Mouse (Mus musculus) activated CD4-positive, CD25-positive, alpha-beta regulatory T cell, adult 9 weeks (primary cell): ENCODE data around the gene Tmem204. TPM values are rescaled to one million over a fixed set of nuclear protein-coding genes. Genes with fewer than 3 reads are reported as not detected.

Experiments
- polyA plus RNA-seq: library from polyadenylated mRNA; unstranded; fragments of 100-300 nt; shearing (Covaris generic); gene quantifications from one replicate; pipeline ENCODE4 v1.2.1, GENCODE M21; 2017

Gene Tmem204
- 0.98 TPM for polyA plus RNA-seq

GRCm38 (mm10) chr17:25083444-25083931 is at the start of gene Tmem204:
Tmem204 (minus strand) TSS chr17:25083591.

GRCm38 (mm10) chr17:25120406-25120805 is 37.0 kb upstream of the Tmem204 start, which contains the start of gene Ptx4:
Ptx4 (plus strand) TSS chr17:25120760.

GRCm38 (mm10) chr17:25115664-25116432 is 32.5 kb upstream of the Tmem204 start, which contains the start of gene Telo2:
Telo2 (minus strand) TSS chr17:25115967.

GRCm38 (mm10) chr17:25015655-25016291 is 67.6 kb downstream of the Tmem204 start, which contains the start of the genes Cramp1l and Ift140:
Cramp1l (minus strand) TSS chr17:25015788.
Ift140 (plus strand) TSS chr17:25016085.

Other genes starting within 250 kb of the Tmem204 start
- 43.5 TPM for gene Hagh, start 243.4 kb downstream of the Tmem204 start, polyA plus RNA-seq
- gene Fahd1, start 233.2 kb downstream of the Tmem204 start, polyA plus RNA-seq: 2.6 TPM
- gene Igfals, start 217.6 kb downstream of the Tmem204 start, polyA plus RNA-seq: not detected
- gene Nubp2, start 197.2 kb downstream of the Tmem204 start, polyA plus RNA-seq: 111 TPM
- gene Spsb3, start 196.9 kb downstream of the Tmem204 start, polyA plus RNA-seq: 58.7 TPM
- 53.5 TPM for gene Eme2, start 188.5 kb downstream of the Tmem204 start, polyA plus RNA-seq
- 46.4 TPM for gene Mrps34, start 188.5 kb downstream of the Tmem204 start, polyA plus RNA-seq
- 67.3 TPM for gene Nme3, start 187.1 kb downstream of the Tmem204 start, polyA plus RNA-seq
- 60.4 TPM for gene Mapk8ip3, start 146.6 kb downstream of the Tmem204 start, polyA plus RNA-seq
- 38.0 TPM for gene Jpt2, start 122.9 kb downstream of the Tmem204 start, polyA plus RNA-seq
- 6.3 TPM for gene Cramp1l, start 67.8 kb downstream of the Tmem204 start, polyA plus RNA-seq
- gene Ift140, start 67.5 kb downstream of the Tmem204 start, polyA plus RNA-seq: 26.8 TPM
- 24.8 TPM for gene Telo2, start 32.4 kb upstream of the Tmem204 start, polyA plus RNA-seq
- gene Ptx4, start 37.2 kb upstream of the Tmem204 start, polyA plus RNA-seq: not detected
- gene Clcn7, start 49.8 kb upstream of the Tmem204 start, polyA plus RNA-seq: 41.9 TPM
- not detected for gene Ccdc154, start 78.9 kb upstream of the Tmem204 start, polyA plus RNA-seq
- not detected for gene Gm38655, start 91.9 kb upstream of the Tmem204 start, polyA plus RNA-seq
- gene BC003965, start 101.0 kb upstream of the Tmem204 start, polyA plus RNA-seq: 26.0 TPM
- gene Unkl, start 104.8 kb upstream of the Tmem204 start, polyA plus RNA-seq: 46.6 TPM
- gene Gnptg, start 156.5 kb upstream of the Tmem204 start, polyA plus RNA-seq: 89.9 TPM
- gene Tsr3, start 156.6 kb upstream of the Tmem204 start, polyA plus RNA-seq: 45.3 TPM
- gene Baiap3, start 172.8 kb upstream of the Tmem204 start, polyA plus RNA-seq: 42.3 TPM
- 525 TPM for gene Ube2i, start 191.0 kb upstream of the Tmem204 start, polyA plus RNA-seq
- gene Prss34, start 214.8 kb upstream of the Tmem204 start, polyA plus RNA-seq: not detected
- gene Prss28, start 225.1 kb upstream of the Tmem204 start, polyA plus RNA-seq: not detected
- not detected for gene Prss29, start 235.1 kb upstream of the Tmem204 start, polyA plus RNA-seq